Mouse (Mus musculus) Patski (cell line): Measurements from ENCODE around the gene Agbl4. TPM values are rescaled to one million over a fixed set of nuclear protein-coding genes. Genes with fewer than 3 reads are reported as not detected.

ENCODE experiments used
- ATAC-seq: fragments of 100-300 bp; one replicate; pipeline ENCODE4 v1.8.0; 2021
- CTCF ChIA-PET: fragments of 350-600 bp; sonication (Branson Sonifier 250); formaldehyde crosslinking; loops from one replicate; lab custom pipeline; 2022; ENCODE audit warnings: inconsistent platforms; lab: Charles Lee
- POLR2A ChIA-PET: fragments of 350-600 bp; sonication (Branson Sonifier 250); formaldehyde crosslinking; loops from one replicate; lab custom pipeline; 2022; ENCODE audit warnings: antibody characterized with exemption, inconsistent platforms; lab: Charles Lee
- DNase-seq: peaks from one replicate; pipeline ENCODE4 v3.0.0-alpha.2; 2011; ENCODE audit warnings: low read depth, low spot score
- H3K27me3 ChIP-seq: fragments of 371-371 bp; one replicate; pipeline ENCODE4 v1.5.1; 2021
- CTCF ChIP-seq: fragments of 100-300 bp; IDR thresholded peaks from one replicate; pipeline ENCODE4 v1.5.1; 2021
- in situ Hi-C: fragments of 300-500 bp; cut with MboI; formaldehyde crosslinking; loops from 3 replicates; pipeline ENCODE4 v1.11.1; 2018; ENCODE audit warnings: low pct_unique_long_range_greater_than_20kb, mixed read lengths
- polyA plus RNA-seq: library from polyadenylated mRNA; unstranded; gene quantifications from one replicate; pipeline ENCODE4 v1.2.3, GENCODE M21; 2021

Agbl4 gene
- polyA plus RNA-seq, 1 experiment from 2014 or later, result 0.27 TPM

DNA sequence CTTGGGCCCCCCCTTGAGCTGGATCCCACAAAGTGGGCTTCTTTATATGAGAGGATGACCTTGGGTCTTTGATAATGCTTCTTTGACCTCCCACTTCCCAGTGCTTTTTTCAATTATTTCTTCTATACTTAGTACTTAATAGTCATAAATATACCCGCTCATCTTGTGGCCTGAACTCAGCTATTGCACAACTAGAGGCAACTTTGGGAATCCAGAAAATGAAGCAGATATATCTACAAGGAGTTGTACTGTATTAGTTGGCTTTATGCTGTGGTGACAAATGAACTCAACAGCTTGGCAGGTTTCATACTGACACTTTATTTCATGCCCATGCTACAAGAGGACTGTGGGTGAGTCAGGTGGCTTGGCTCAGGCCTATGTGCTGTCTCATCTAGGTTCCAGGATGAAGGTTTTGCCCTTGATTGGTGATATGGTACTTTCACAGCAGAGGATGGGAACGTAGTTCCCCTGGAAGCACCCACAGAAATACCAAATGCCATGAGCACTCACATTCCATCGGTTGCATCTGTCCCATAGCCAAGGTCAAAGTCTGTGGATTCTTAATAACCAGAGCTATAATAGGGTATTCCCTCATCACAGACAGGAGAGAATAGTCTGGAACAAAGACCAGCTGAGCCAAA, 1197.3 kb downstream of the Agbl4 start:
- ChIA-PET CTCF (no interaction called here), POLR2A (no interaction called here)
- DNase-seq, result no peak
- ATAC-seq, result no peak
- H3K27me3 ChIP-seq, result no peaks in the 10 kb centered on the region
- in situ Hi-C loops, result no loop called here
- no peak for TF ChIP-seq CTCF

DNA sequence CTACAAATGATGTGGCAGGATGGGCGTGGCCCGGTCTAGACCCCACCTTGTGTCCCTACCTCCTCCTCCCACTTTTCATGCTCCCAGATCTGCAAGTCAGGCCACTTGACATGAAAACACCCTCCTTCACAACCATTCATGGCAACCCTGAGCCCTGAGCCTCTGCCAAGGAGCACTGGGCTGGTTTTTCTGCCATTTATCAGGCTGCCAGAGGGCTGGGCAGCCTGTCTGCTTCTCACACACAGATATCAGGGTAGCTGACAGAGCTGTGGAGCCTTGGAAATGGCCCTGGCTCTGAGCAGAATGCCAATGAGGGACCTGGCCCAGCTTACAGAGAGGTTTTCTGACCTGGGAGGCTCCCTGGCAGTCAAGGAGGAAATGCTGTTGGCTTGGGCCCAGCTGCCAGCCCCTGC, 1199.8 kb downstream of the Agbl4 start:
- ChIA-PET CTCF (no interaction called here), POLR2A (no interaction called here)
- no peaks in the 10 kb centered on the region for H3K27me3 ChIP-seq
- in situ Hi-C loops, result no loop called here
- ATAC-seq, result no peak
- DNase-seq, result no peak
- no peak for TF ChIP-seq CTCF

DNA sequence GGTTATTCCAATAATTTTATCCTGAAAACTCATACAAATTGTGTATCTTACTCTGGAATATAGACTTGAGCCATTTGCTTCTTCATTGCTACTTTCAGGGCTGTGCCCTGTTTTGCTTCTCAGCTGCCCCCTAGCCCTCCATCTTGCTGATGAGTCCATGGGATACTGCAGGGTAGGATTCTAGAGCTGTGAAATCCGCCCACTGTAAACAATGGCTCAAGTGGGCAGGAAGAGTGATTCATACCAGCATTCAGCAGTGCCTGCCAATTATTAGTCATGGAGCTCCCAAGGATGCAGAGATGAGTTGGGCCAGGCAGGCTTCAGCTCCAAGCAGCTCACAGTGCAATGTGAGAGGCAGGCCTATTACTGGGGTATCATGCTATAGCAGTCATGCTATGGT, 1200.5 kb downstream of the Agbl4 start:
- POLR2A ChIA-PET, result no interaction called here
- DNase-seq, result no peak
- no peak for ATAC-seq
- H3K27me3 ChIP-seq, result no peaks in the 10 kb centered on the region
- CTCF ChIA-PET, result interaction anchor here (1.2 kb wide), 1 partner anchor 47 kb away, joined by 3 read pairs; no protein-coding TSS in a partner anchor
- in situ Hi-C loops, result no loop called here
- no peak for TF ChIP-seq CTCF

DNA sequence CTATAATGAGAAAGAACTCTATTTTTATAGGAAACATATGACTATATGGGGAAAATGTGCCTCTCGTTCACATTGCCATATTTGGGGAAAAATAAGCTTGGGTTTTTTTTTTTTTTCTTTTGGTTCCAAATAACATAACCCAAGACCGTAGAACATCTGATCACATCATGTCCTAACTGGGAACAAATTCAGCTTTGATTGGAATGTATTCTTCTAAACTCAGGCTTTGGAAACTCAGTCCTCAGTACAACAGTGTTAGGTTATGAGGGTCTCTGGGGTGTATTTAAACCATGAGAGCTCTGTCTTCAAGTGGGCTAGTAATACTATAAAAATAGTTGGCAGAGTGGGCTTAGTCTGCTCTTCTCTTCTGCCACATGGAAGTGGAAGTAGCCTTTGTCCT, 1205.7 kb downstream of the Agbl4 start:
- ChIA-PET CTCF (interaction anchor here (1.0 kb wide), 1 partner anchor 14 kb away, joined by 3 read pairs; no protein-coding TSS in a partner anchor), POLR2A (no interaction called here)
- TF ChIP-seq CTCF, result no peak
- no peaks in the 10 kb centered on the region for H3K27me3 ChIP-seq
- no peak for ATAC-seq
- no peak for DNase-seq
- in situ Hi-C loops, result no loop called here

DNA sequence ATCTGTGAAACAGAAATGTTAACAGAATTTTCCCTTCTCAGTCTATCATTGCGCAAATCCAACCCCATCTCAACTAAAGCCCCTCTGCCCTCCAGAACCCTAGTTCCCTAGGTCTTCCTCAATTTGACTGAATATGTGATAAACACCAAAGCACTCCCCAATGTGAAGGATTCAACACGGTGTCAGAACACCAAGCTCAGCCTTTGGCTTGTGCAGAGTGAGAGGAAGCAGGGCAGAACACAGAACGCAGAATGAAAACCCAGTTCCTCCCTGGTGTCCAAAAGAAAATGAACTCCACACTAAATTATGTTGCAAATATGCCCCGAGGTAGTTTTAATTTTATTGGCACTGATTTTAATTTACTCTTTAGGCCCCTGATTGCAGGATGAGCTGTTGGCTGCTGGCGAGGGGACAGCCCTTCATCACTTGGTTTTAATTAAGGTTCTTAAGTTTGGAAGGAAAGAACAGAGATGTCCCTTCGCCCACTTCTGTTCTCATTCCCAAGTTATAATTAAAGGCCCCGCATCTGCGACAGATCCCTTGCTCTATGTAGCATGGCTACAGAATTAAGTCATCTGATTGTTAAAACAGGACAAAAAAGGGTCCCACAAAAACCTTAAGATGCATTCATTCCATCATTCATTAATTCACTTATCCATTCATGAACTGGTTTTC, 1210.5 kb downstream of the Agbl4 start:
- CTCF ChIA-PET, result interaction anchor here (0.8 to 1.2 kb wide), 2 partner anchors 16 to 18 kb away, joined by 3 to 4 read pairs; no protein-coding TSS in a partner anchor
- no peak for TF ChIP-seq CTCF
- in situ Hi-C loops, result no loop called here
- no peaks in the 10 kb centered on the region for H3K27me3 ChIP-seq
- no peak for DNase-seq
- POLR2A ChIA-PET, result no interaction called here
- no peak for ATAC-seq

DNA sequence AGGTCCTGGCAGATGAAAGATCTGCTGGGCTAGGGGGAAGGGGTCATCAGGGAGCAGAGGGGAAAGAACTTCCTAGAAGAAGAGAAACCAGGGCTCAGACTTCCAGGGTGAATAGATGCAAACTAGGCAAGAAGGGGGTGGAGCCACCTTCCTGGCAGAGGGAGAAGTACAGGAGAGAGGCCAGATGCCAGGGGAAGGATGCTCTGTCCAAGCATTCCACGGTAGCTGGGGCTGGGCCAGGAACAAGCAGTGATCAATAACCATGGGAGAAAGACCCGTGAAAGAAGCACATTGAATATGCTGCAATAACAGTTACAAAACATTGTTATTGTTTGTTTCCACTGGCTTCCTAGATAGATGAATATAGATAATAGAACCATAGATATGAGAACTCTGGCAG, 1224.4 kb downstream of the Agbl4 start:
- CTCF ChIA-PET, result no interaction called here
- POLR2A ChIA-PET, result no interaction called here
- H3K27me3 ChIP-seq, result no peaks in the 10 kb centered on the region
- DNase-seq, result no peak
- in situ Hi-C loops, result loop anchor here (5.0 kb wide), 2 partner anchors 120 to 300 kb away; no protein-coding TSS in a partner anchor
- TF ChIP-seq CTCF, result no peak
- no peak for ATAC-seq

DNA sequence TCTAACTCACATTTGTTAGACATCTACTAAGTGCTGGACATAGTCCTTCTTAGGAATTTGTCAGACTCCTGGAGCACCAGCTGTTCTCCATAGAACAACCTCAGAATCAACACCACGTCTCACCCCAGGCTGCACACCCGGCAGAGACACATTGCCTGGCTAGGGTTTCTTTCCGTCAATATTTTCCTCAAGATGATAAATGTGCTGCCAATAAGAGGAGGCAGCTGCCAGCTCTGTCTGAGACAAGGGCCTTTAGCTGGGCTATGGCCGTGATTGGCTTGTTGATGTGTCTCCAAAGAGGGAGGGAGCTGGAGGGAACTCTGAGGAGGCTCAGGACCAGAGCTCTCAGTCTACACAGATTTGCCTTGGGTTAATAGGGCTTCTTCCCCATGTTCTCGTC, 1227.5 kb downstream of the Agbl4 start:
- TF ChIP-seq CTCF, result no peak
- CTCF ChIA-PET, result interaction anchor here (0.8 to 3.3 kb wide), 6 partner anchors 9 to 299 kb away, joined by 3 to 12 read pairs (median 5); no protein-coding TSS in a partner anchor
- POLR2A ChIA-PET, result no interaction called here
- no peak for ATAC-seq
- DNase-seq, result no peak
- H3K27me3 ChIP-seq, result no peaks in the 10 kb centered on the region
- in situ Hi-C loops, result loop anchor here (5.0 to 25.0 kb wide), 3 partner anchors 123 to 1588 kb away; no protein-coding TSS in a partner anchor

DNA sequence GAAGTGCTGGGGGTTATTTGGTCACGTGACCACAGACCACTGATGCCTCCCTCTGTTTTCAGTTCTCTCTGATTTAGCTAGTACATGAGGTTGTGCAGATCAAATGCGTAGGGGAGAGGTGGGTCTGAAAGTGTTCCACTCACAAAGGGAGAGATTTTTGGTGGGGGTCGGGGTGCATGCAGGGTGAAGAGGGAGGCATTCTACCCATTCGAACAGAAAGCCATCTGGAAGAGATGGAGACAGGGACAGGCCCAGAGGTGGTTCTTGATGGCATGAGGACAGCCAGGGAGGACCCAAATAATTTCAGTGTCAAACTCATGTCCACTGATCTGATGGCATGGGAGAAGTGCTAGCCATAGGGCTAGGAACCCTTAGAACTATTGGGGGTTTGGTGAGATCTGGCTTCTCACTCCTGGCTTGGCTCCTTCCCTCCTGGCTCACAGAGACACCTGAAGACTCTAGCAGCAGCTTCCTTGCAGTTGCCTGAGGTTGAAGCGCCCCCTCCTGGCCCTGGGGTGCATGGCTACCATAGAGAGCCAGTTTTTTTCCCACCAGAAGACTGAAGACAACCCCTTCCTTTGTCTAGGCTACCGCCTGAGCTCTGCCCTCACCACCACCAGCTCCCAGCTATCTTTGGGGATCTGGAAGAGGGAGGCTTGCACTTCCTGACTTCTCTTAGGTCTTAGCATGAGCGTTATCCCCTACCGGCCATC, 1228.8 kb downstream of the Agbl4 start:
- CTCF ChIA-PET, result interaction anchor here (0.6 to 3.3 kb wide), 5 partner anchors 9 to 248 kb away, joined by 3 to 12 read pairs (median 4); no protein-coding TSS in a partner anchor
- POLR2A ChIA-PET, result no interaction called here
- ATAC-seq (peak; percentile 60), DNase-seq (peak; percentile 2)
- peak; percentile 90 for TF ChIP-seq CTCF
- in situ Hi-C loops, result loop anchor here (25.0 kb wide), 1 partner anchor 1589 kb away; no protein-coding TSS in a partner anchor
- no peaks in the 10 kb centered on the region for H3K27me3 ChIP-seq

DNA sequence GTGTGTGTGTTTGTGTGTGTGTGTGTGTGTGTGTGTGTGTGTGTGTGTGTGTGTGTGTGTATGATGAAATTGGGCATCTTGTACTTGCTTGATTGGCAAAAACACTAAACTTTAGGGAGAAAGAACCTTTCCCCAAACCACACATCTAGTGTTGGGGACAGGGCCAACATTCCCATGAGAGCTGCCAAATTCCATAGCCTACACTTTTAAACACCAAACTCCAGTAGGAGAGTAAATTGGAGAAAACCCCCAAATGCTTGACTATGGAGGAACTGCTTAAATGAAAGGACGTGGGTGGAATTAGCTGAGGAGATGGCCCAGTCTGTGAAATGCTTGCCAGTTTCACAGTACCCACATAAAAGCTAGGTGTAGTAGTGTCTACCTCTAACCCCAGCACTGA, 1235.2 kb downstream of the Agbl4 start:
- ATAC-seq (no peak), DNase-seq (no peak)
- no peak for TF ChIP-seq CTCF
- in situ Hi-C loops, result loop anchor here (25.0 kb wide), 1 partner anchor 1595 kb away; no protein-coding TSS in a partner anchor
- peaks cover 3% of the 10 kb centered on the region for H3K27me3 ChIP-seq
- ChIA-PET CTCF (no interaction called here), POLR2A (no interaction called here)

DNA sequence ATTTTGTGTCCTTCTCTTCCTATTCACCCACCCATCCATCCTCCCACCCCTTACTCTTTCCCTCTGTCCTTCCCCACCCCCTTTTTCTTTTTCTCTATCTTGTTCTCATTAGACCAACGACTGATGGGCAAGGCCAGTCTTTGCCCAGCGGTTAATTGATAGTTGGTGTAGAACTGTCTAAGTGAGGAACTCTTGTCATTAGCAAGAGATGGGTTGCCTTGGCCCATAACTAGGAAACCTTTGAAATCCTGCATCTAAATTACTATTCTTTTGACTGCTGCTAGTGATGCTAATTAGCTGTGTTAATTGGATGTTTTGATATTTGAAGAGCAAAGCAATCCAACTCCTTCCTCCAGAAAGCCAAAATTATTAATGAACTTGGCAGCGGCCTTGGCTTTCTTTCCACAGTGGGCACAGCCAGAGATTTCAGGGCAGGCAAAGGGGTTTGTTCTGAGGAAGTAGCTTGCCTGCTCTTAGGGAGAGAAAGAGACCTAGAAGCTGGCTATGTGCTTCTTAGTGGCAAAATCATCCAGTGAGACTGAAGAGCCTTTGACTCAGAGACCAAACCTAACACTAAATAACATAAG, 1238.2 kb downstream of the Agbl4 start:
- peaks cover 3% of the 10 kb centered on the region for H3K27me3 ChIP-seq
- ChIA-PET CTCF (no interaction called here), POLR2A (no interaction called here)
- ATAC-seq (no peak), DNase-seq (no peak)
- in situ Hi-C loops, result loop anchor here (25.0 kb wide), 1 partner anchor 1598 kb away; no protein-coding TSS in a partner anchor
- no peak for TF ChIP-seq CTCF
